Mouse (Mus musculus): ENCODE measurements around the gene Gimap9. TPM values are rescaled to one million over a fixed set of nuclear protein-coding genes. Genes with fewer than 3 reads are reported as not detected.

Gene Gimap9
- polyA plus RNA-seq, 1 experiment from 2014 or later = 11.6 TPM

Other genes starting within 250 kb of the Gimap9 start
- 30.3 and 31.7 TPM in 2 replicates for gene Zfp467, start 230.3 kb upstream of the Gimap9 start, polyA plus RNA-seq (2016; fragmentation: Nextera tagmentation; extraction: Ambion mirVana)
- 0.42 and 0.57 TPM in 2 replicates for gene Sspo, start 227.9 kb upstream of the Gimap9 start, polyA plus RNA-seq (2016; fragmentation: Nextera tagmentation; extraction: Ambion mirVana)
- 21.3 and 21.5 TPM in 2 replicates for gene Atp6v0e2, start 138.5 kb upstream of the Gimap9 start, polyA plus RNA-seq (2016; fragmentation: Nextera tagmentation; extraction: Ambion mirVana)
- 8.1 and 13.5 TPM in 2 replicates for gene Lrrc61, start 121.3 kb upstream of the Gimap9 start, polyA plus RNA-seq (2016; fragmentation: Nextera tagmentation; extraction: Ambion mirVana)
- 6.9 TPM in 2 replicates for gene Rarres2, start 103.3 kb upstream of the Gimap9 start, polyA plus RNA-seq (2016; fragmentation: Nextera tagmentation; extraction: Ambion mirVana)
- gene Gm45021, start 86.5 kb upstream of the Gimap9 start, polyA plus RNA-seq (2016; fragmentation: Nextera tagmentation; extraction: Ambion mirVana) = not detected in 2 replicates
- 35.0 and 35.2 TPM in 2 replicates for gene Repin1, start 82.2 kb upstream of the Gimap9 start, polyA plus RNA-seq (2016; fragmentation: Nextera tagmentation; extraction: Ambion mirVana)
- gene Gm44965, start 82.2 kb upstream of the Gimap9 start, polyA plus RNA-seq (2016; fragmentation: Nextera tagmentation; extraction: Ambion mirVana) = not detected in 2 replicates
- gene Zfp775, start 74.1 kb upstream of the Gimap9 start, polyA plus RNA-seq (2016; fragmentation: Nextera tagmentation; extraction: Ambion mirVana) = 10.6 and 11.0 TPM in 2 replicates
- gene AI854703, start 49.4 kb upstream of the Gimap9 start, polyA plus RNA-seq (2016; fragmentation: Nextera tagmentation; extraction: Ambion mirVana) = 1.5 and 2.0 TPM in 2 replicates
- gene Gimap8, start 28.9 kb upstream of the Gimap9 start, polyA plus RNA-seq (2016; fragmentation: Nextera tagmentation; extraction: Ambion mirVana) = 0.36 and 0.74 TPM in 2 replicates
- gene Gimap4, start 8.4 kb downstream of the Gimap9 start, polyA plus RNA-seq (2016; fragmentation: Nextera tagmentation; extraction: Ambion mirVana) = 7.0 and 9.0 TPM in 2 replicates
- gene Gimap6, start 32.1 kb downstream of the Gimap9 start, polyA plus RNA-seq (2016; fragmentation: Nextera tagmentation; extraction: Ambion mirVana) = 15.3 and 16.3 TPM in 2 replicates
- not detected in 2 replicates for gene Gm28053, start 42.5 kb downstream of the Gimap9 start, polyA plus RNA-seq (2016; fragmentation: Nextera tagmentation; extraction: Ambion mirVana)
- gene Gimap7, start 42.5 kb downstream of the Gimap9 start, polyA plus RNA-seq (2016; fragmentation: Nextera tagmentation; extraction: Ambion mirVana) = not detected in 2 replicates
- gene Gimap1, start 62.9 kb downstream of the Gimap9 start, polyA plus RNA-seq (2016; fragmentation: Nextera tagmentation; extraction: Ambion mirVana) = 7.5 and 7.6 TPM in 2 replicates
- 1.7 and 1.8 TPM in 2 replicates for gene Gimap5, start 70.1 kb downstream of the Gimap9 start, polyA plus RNA-seq (2016; fragmentation: Nextera tagmentation; extraction: Ambion mirVana)
- gene Gimap3, start 94.7 kb downstream of the Gimap9 start, polyA plus RNA-seq (2016; fragmentation: Nextera tagmentation; extraction: Ambion mirVana) = not detected in 2 replicates
- 44.0 and 45.1 TPM in 2 replicates for gene Tmem176a, start 164.8 kb downstream of the Gimap9 start, polyA plus RNA-seq (2016; fragmentation: Nextera tagmentation; extraction: Ambion mirVana)
- 158 and 161 TPM in 2 replicates for gene Tmem176b, start 165.4 kb downstream of the Gimap9 start, polyA plus RNA-seq (2016; fragmentation: Nextera tagmentation; extraction: Ambion mirVana)
- gene Aoc1, start 196.8 kb downstream of the Gimap9 start, polyA plus RNA-seq (2016; fragmentation: Nextera tagmentation; extraction: Ambion mirVana) = not detected in 2 replicates

All from embryonic facial prominence, embryonic 12.5 days (tissue).